Mouse (Mus musculus): ENCODE results near the gene Nfatc3. TPM values are rescaled to one million over a fixed set of nuclear protein-coding genes. Genes with fewer than 3 reads are reported as not detected.

Nfatc3 gene
- total RNA-seq, 1 experiment, result 19.6 TPM

DNA sequence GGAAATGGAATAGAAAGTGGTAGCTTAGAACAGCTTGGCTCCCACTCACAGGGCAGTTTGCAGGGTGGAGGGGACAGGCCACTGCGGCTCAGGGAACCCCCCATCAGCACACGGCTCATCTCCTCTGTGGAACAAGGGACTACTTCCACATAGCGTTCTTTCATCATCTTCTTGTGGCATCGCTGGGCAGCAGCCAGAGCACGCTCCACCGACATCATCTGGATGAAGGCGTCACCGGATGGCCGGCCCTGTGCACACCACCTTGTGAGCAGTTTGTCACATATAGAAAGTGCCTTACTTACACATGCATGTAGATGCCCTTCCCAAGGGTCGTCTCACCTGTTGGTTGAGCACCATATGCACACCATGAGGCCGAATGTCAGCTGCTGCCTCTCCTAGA, 73.7 kb downstream of the Nfatc3 start:
- Histone ChIP-seq H3K36me3 (ENCODE audit: control insufficient read depth, insufficient read depth, low read length, poor library complexity, severe bottlenecking) (peaks cover 33% of the 10 kb centered on the region), H3K9ac (ENCODE audit: insufficient read depth, low read depth, low read length, poor library complexity, severe bottlenecking) (no peak overlapping the region), H3K27ac (ENCODE audit: insufficient read depth, low read depth, low read length, poor library complexity, severe bottlenecking) (no peak overlapping the region), H3K4me1 (ENCODE audit: control insufficient read depth in 2 of 2, insufficient read depth in 2 of 2, low read length in 2 of 2, poor library complexity in 1 of 2) (peaks cover 0 to 31% of the 10 kb centered on the region in 2 experiments; a peak in 2 of 4 replicates), H3K4me3 (ENCODE audit: insufficient read depth in 1 of 2, low read depth in 1 of 2, low read length in 2 of 2, poor library complexity in 1 of 2, severe bottlenecking in 1 of 2) (no peak overlapping the region), H3K9me3 (ENCODE audit: control insufficient read depth, insufficient read depth, low read depth, low read length) (no peaks in the 10 kb centered on the region)
- no peak for TF ChIP-seq CHD2 (IDR thresholded peaks at IDR 0.05; ENCODE audit: low read depth, low read length)
- TF ChIP-seq HCFC1 (IDR thresholded peaks at IDR 0.05; ENCODE audit: borderline replicate concordance, insufficient read depth, low read length), result no peak
- TF ChIP-seq MAFK (IDR thresholded peaks at IDR 0.05; ENCODE audit: insufficient read depth, low read depth, low read length), result no peak
- no peak for TF ChIP-seq ZC3H11A (IDR thresholded peaks at IDR 0.05; ENCODE audit: borderline replicate concordance, low read depth, low read length)
- TF ChIP-seq ZNF384 (IDR thresholded peaks at IDR 0.05; ENCODE audit: low read depth, low read length), result no peak
- in situ Hi-C loops (cut with MboI; ENCODE audit: low sequenced_read_pairs in 2 of 2, unreplicated experiment in 2 of 2), result no loop called here
- DNase-seq (ENCODE audit: low read depth, low spot score), result no peak

DNA sequence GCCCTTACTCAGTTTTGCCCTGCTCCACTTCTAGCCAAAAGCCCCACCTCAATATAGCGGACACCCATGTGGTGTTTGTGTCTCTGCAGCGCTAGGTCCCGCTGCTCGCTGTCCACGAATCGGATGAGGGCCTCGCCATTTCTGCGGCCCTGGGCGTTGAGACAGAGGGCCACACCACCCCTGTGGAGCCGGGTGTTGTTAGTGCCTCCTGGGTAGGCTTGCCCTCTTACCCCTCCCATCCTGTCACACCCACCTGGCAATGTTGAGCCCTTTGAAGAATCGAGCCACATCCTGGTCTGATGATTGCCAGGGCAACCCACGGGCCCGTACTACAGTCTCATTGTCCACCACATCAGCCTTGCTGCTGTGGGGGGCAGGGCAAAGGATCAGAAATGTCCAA, 74.9 kb downstream of the Nfatc3 start:
- no peaks in the 10 kb centered on the region for H3K9me3 ChIP-seq (ENCODE audit: control insufficient read depth, insufficient read depth, low read depth, low read length)
- no peak overlapping the region for H3K27ac ChIP-seq (ENCODE audit: insufficient read depth, low read depth, low read length, poor library complexity, severe bottlenecking)
- peaks cover 33% of the 10 kb centered on the region for H3K36me3 ChIP-seq (ENCODE audit: control insufficient read depth, insufficient read depth, low read length, poor library complexity, severe bottlenecking)
- TF ChIP-seq ZNF384 (IDR thresholded peaks at IDR 0.05; ENCODE audit: low read depth, low read length) (no peak), HCFC1 (IDR thresholded peaks at IDR 0.05; ENCODE audit: borderline replicate concordance, insufficient read depth, low read length) (no peak), CHD2 (IDR thresholded peaks at IDR 0.05; ENCODE audit: low read depth, low read length) (no peak), ZC3H11A (IDR thresholded peaks at IDR 0.05; ENCODE audit: borderline replicate concordance, low read depth, low read length) (no peak), MAFK (IDR thresholded peaks at IDR 0.05; ENCODE audit: insufficient read depth, low read depth, low read length) (no peak)
- DNase-seq (ENCODE audit: low read depth, low spot score), result no peak
- no peak overlapping the region for H3K9ac ChIP-seq (ENCODE audit: insufficient read depth, low read depth, low read length, poor library complexity, severe bottlenecking)
- H3K4me3 ChIP-seq (ENCODE audit: insufficient read depth in 1 of 2, low read depth in 1 of 2, low read length in 2 of 2, poor library complexity in 1 of 2, severe bottlenecking in 1 of 2), result no peak overlapping the region
- in situ Hi-C loops (cut with MboI; ENCODE audit: low sequenced_read_pairs in 2 of 2, unreplicated experiment in 2 of 2), result no loop called here
- peaks cover 0 to 31% of the 10 kb centered on the region in 2 experiments; a peak in 2 of 4 replicates for H3K4me1 ChIP-seq (ENCODE audit: control insufficient read depth in 2 of 2, insufficient read depth in 2 of 2, low read length in 2 of 2, poor library complexity in 1 of 2)

DNA sequence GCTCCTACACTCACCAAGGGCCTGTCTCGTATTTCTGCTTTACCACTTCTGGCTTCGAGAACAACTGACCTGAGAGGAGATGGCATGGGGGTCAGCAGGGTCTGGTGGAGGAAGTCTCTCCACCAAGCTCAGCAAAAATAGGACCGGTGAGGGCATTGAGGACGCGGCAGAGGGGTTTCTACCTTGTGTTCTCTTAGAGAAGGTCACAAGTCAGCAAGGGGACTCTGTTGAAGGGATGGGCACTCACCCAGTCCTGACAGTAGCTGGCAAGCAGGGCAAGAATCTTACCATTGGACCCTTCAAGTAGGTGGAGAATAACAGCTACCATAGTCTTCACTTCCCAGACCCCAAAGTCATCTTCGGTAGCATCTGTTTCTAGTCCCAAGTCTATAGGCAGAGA, 75.3 kb downstream of the Nfatc3 start:
- Histone ChIP-seq H3K9me3 (ENCODE audit: control insufficient read depth, insufficient read depth, low read depth, low read length) (no peaks in the 10 kb centered on the region), H3K4me3 (ENCODE audit: insufficient read depth in 1 of 2, low read depth in 1 of 2, low read length in 2 of 2, poor library complexity in 1 of 2, severe bottlenecking in 1 of 2) (no peak overlapping the region), H3K27ac (ENCODE audit: insufficient read depth, low read depth, low read length, poor library complexity, severe bottlenecking) (no peak overlapping the region), H3K9ac (ENCODE audit: insufficient read depth, low read depth, low read length, poor library complexity, severe bottlenecking) (no peak overlapping the region), H3K36me3 (ENCODE audit: control insufficient read depth, insufficient read depth, low read length, poor library complexity, severe bottlenecking) (peaks cover 30% of the 10 kb centered on the region), H3K4me1 (ENCODE audit: control insufficient read depth in 2 of 2, insufficient read depth in 2 of 2, low read length in 2 of 2, poor library complexity in 1 of 2) (peaks cover 0 to 31% of the 10 kb centered on the region in 2 experiments; a peak in 2 of 4 replicates)
- in situ Hi-C loops (cut with MboI; ENCODE audit: low sequenced_read_pairs in 2 of 2, unreplicated experiment in 2 of 2), result no loop called here
- TF ChIP-seq ZC3H11A (IDR thresholded peaks at IDR 0.05; ENCODE audit: borderline replicate concordance, low read depth, low read length) (no peak), MAFK (IDR thresholded peaks at IDR 0.05; ENCODE audit: insufficient read depth, low read depth, low read length) (no peak), CHD2 (IDR thresholded peaks at IDR 0.05; ENCODE audit: low read depth, low read length) (no peak), ZNF384 (IDR thresholded peaks at IDR 0.05; ENCODE audit: low read depth, low read length) (no peak), HCFC1 (IDR thresholded peaks at IDR 0.05; ENCODE audit: borderline replicate concordance, insufficient read depth, low read length) (no peak)
- no peak for DNase-seq (ENCODE audit: low read depth, low spot score)

DNA sequence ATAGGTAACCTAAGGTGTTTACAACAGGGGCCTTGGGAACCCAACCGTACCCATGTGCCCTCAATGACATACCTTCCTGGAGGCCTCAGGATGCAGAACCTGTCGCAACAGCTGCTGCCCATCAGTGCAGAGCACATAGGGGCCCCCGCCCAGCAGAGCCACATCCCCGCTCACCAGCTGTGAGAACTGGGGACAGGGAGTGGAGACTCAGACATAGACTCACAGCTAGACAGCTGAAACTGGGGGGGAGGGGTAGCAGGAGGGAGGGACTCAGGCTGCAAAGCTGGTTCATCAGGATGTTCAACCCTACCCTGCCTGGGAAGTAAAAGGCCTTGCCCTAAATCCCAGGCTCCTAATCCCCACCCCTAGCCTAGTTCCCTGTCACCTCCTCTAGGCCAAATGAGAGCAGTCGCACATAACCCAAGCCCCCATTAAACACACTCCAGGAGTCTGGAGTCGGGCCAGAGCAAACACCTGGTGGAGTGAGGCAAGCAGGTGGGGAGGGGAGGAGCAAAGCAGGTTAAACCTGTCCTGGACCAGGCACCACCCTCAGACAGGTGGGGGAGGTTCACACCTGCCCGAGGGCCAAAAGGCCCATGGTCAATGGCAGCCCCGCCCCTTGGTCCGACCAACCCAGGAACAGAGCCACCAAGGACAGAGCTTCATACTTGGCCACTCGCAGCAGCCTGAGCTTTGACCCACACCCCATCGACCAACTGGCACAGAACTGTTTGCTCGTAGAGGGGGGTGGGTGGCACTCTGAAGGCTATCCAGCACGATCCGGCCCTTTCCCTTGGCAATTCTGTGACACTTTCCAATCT, 76.3 kb downstream of the Nfatc3 start:
- TF ChIP-seq HCFC1 (IDR thresholded peaks at IDR 0.05; ENCODE audit: borderline replicate concordance, insufficient read depth, low read length), result no peak; the same call in 1 of the 2 replicates
- no peak for TF ChIP-seq ZNF384 (IDR thresholded peaks at IDR 0.05; ENCODE audit: low read depth, low read length)
- TF ChIP-seq CHD2 (IDR thresholded peaks at IDR 0.05; ENCODE audit: low read depth, low read length), result no peak
- TF ChIP-seq ZC3H11A (IDR thresholded peaks at IDR 0.05; ENCODE audit: borderline replicate concordance, low read depth, low read length), result no peak
- TF ChIP-seq MAFK (IDR thresholded peaks at IDR 0.05; ENCODE audit: insufficient read depth, low read depth, low read length), result no peak
- peak overlapping the region; percentile 81 to 94; a peak in 3 of 4 replicates for H3K4me3 ChIP-seq (ENCODE audit: insufficient read depth in 1 of 2, low read depth in 1 of 2, low read length in 2 of 2, poor library complexity in 1 of 2, severe bottlenecking in 1 of 2)
- H3K27ac ChIP-seq (ENCODE audit: insufficient read depth, low read depth, low read length, poor library complexity, severe bottlenecking), result no peak overlapping the region
- H3K4me1 ChIP-seq (ENCODE audit: control insufficient read depth in 2 of 2, insufficient read depth in 2 of 2, low read length in 2 of 2, poor library complexity in 1 of 2), result peaks cover 0 to 31% of the 10 kb centered on the region in 2 experiments; a peak in 2 of 4 replicates
- no peak for DNase-seq (ENCODE audit: low read depth, low spot score)
- peaks cover 27% of the 10 kb centered on the region for H3K36me3 ChIP-seq (ENCODE audit: control insufficient read depth, insufficient read depth, low read length, poor library complexity, severe bottlenecking)
- in situ Hi-C loops (cut with MboI; ENCODE audit: low sequenced_read_pairs in 2 of 2, unreplicated experiment in 2 of 2), result no loop called here
- no peak overlapping the region for H3K9ac ChIP-seq (ENCODE audit: insufficient read depth, low read depth, low read length, poor library complexity, severe bottlenecking)
- H3K9me3 ChIP-seq (ENCODE audit: control insufficient read depth, insufficient read depth, low read depth, low read length), result no peaks in the 10 kb centered on the region
